Mouse (Mus musculus) MEL (cell line): ENCODE data around the gene Eif2ak4.

Source experiments
- CTCF ChIP-seq, 3 experiments: IDR thresholded peaks in 2 of 3; conservative IDR thresholded peaks in 1 of 3; 2 replicates each; pipeline ENCODE4 v1.5.1; 2011 to 2012; ENCODE audit warnings: low read length in 3 of 3, low read depth in 2 of 3, mild to moderate bottlenecking in 2 of 3, improper control_type of control experiment in 1 of 3, inconsistent platforms in 1 of 3, mixed read lengths in 1 of 3, moderate library complexity in 1 of 3; ENCODE audit not compliant: control insufficient read depth in 1 of 3, insufficient read depth in 1 of 3, poor library complexity in 1 of 3, severe bottlenecking in 1 of 3
- GATA1 ChIP-seq: IDR thresholded peaks from 2 replicates; pipeline ENCODE4 v1.6.1; 2011; ENCODE audit warnings: low read depth, low read length, improper control_type of control experiment
- KAT2A ChIP-seq: conservative IDR thresholded peaks from 2 replicates; pipeline ENCODE4 v1.6.1; 2012; ENCODE audit warnings: low read depth, low read length, improper control_type of control experiment, inconsistent platforms
- NELFE ChIP-seq: IDR thresholded peaks from 2 replicates; pipeline ENCODE4 v1.6.1; 2011; ENCODE audit warnings: low read depth, low read length, improper control_type of control experiment
- POLR2A ChIP-seq, 2 experiments: IDR thresholded peaks; 2 replicates each; pipeline ENCODE4 v1.6.1; 2011 to 2012; ENCODE audit warnings: low read length in 2 of 2, mild to moderate bottlenecking in 2 of 2, control low read depth in 1 of 2, improper control_type of control experiment in 1 of 2, low read depth in 1 of 2, moderate library complexity in 1 of 2; ENCODE audit not compliant: control insufficient read depth in 1 of 2, insufficient read depth in 1 of 2, poor library complexity in 1 of 2
- POLR2AphosphoS5 ChIP-seq: IDR thresholded peaks from 2 replicates; pipeline ENCODE4 v1.6.1; 2012; ENCODE audit warnings: low read depth, borderline replicate concordance, mild to moderate bottlenecking, inconsistent platforms, low read length, moderate library complexity, mixed read lengths
- SIN3A ChIP-seq: IDR thresholded peaks from 2 replicates; pipeline ENCODE4 v1.6.1; 2012; ENCODE audit warnings: low read length, improper control_type of control experiment, inconsistent platforms
- USF1 ChIP-seq: IDR thresholded peaks from 2 replicates; pipeline ENCODE4 v1.6.1; 2014; ENCODE audit warnings: low read depth, mild to moderate bottlenecking, inconsistent platforms, low read length, improper control_type of control experiment, moderate library complexity
- USF2 ChIP-seq, 2 experiments: IDR thresholded peaks; 2 replicates each; pipeline ENCODE4 v1.6.1; 2011 to 2012; ENCODE audit warnings: improper control_type of control experiment in 2 of 2, low read length in 2 of 2, borderline replicate concordance in 1 of 2, inconsistent platforms in 1 of 2, low read depth in 1 of 2, mild to moderate bottlenecking in 1 of 2; ENCODE audit not compliant: insufficient read depth in 1 of 2

GRCm38 (mm10) chr2:118463480-118463879, 75.1 kb downstream of the Eif2ak4 start:
- TF ChIP-seq USF1 (no peak), SIN3A (no peak), CTCF (IDR thresholded peaks at IDR 0.05 in 2 of 3, conservative IDR thresholded peaks at IDR 0.05 in 1 of 3; ENCODE audit: control insufficient read depth in 1 of 3, insufficient read depth in 1 of 3, low read depth in 2 of 3, low read length in 3 of 3, poor library complexity in 1 of 3, severe bottlenecking in 1 of 3) (no peak), POLR2A (IDR thresholded peaks at IDR 0.05; ENCODE audit: control insufficient read depth in 1 of 2, insufficient read depth in 1 of 2, low read depth in 1 of 2, low read length in 2 of 2, poor library complexity in 1 of 2) (no peak), USF2 (IDR thresholded peaks at IDR 0.05; ENCODE audit: borderline replicate concordance in 1 of 2, insufficient read depth in 1 of 2, low read depth in 1 of 2, low read length in 2 of 2) (no peak), KAT2A (no peak), NELFE (no peak), POLR2AphosphoS5 (no peak), GATA1 (no peak)
